Mouse (Mus musculus): Measurements from ENCODE around the gene Elavl1.
A peak's percentile ranks its signal among the peaks of the same experiment; 100 is the strongest.

The Elavl1 gene

GRCm38 (mm10) chr8:4319573-4319872 lies 5.7 kb downstream of the Elavl1 start:
- no peak for DNase-seq

- DNase-seq, result no peak
These were observed 6.2 kb downstream of the Elavl1 start for GRCm38 (mm10) chr8:4318796-4319572.

GRCm38 (mm10) chr8:4318124-4318523 lies 7.1 kb downstream of the Elavl1 start:
- DNase-seq, result no peak

- no peak for DNase-seq
These were observed 10.4 kb downstream of the Elavl1 start for GRCm38 (mm10) chr8:4314852-4315251.

GRCm38 (mm10) chr8:4313254-4314124 lies 11.7 kb downstream of the Elavl1 start:
- DNase-seq, result no peak

- no peak for DNase-seq
These were observed 13.1 kb downstream of the Elavl1 start for GRCm38 (mm10) chr8:4312104-4312503.

GRCm38 (mm10) chr8:4305838-4306237 lies 19.4 kb downstream of the Elavl1 start:
- DNase-seq, result no peak

GRCm38 (mm10) chr8:4304124-4304547 lies 21.1 kb downstream of the Elavl1 start:
- no peak for DNase-seq

GRCm38 (mm10) chr8:4297822-4298221 lies 27.4 kb downstream of the Elavl1 start:
- DNase-seq, result no peak

GRCm38 (mm10) chr8:4292738-4293137 lies 32.5 kb downstream of the Elavl1 start:
- no peak for DNase-seq

GRCm38 (mm10) chr8:4276111-4276465 lies 49.1 kb downstream of the Elavl1 start:
- no peak for DNase-seq

- DNase-seq, result peak; percentile 99
These were observed 49.7 kb downstream of the Elavl1 start, which contains the start of gene Timm44 for GRCm38 (mm10) chr8:4275275-4276110. Gene Timm44 (minus strand): TSS chr8:4275913.

GRCm38 (mm10) chr8:4269609-4270008 lies 55.6 kb downstream of the Elavl1 start:
- peak in 1 of 2 experiments; percentile 16 for DNase-seq

- peak; percentile 49 to 56 for DNase-seq
These were observed 57.6 kb downstream of the Elavl1 start for GRCm38 (mm10) chr8:4267627-4268026.

GRCm38 (mm10) chr8:4265160-4265914 lies 59.9 kb downstream of the Elavl1 start:
- no peak for DNase-seq

GRCm38 (mm10) chr8:4263105-4263791 lies 62.0 kb downstream of the Elavl1 start:
- DNase-seq, result no peak

- DNase-seq, result no peak
These were observed 65.4 kb downstream of the Elavl1 start for GRCm38 (mm10) chr8:4259805-4260170.

- peak; percentile 96 to 99 for DNase-seq
These were observed 65.9 kb downstream of the Elavl1 start, which contains the start of gene Ctxn1 for GRCm38 (mm10) chr8:4259125-4259804. Gene Ctxn1 (minus strand): TSS chr8:4259274.

GRCm38 (mm10) chr8:4258678-4259077 lies 66.5 kb downstream of the Elavl1 start:
- peak in 1 of 2 experiments; percentile 86 for DNase-seq

GRCm38 (mm10) chr8:4258233-4258632 lies 67.0 kb downstream of the Elavl1 start:
- DNase-seq, result peak; percentile 93 to 94

GRCm38 (mm10) chr8:4257350-4257749 lies 67.9 kb downstream of the Elavl1 start:
- DNase-seq, result no peak
